Mouse (Mus musculus): Measurements from ENCODE around the gene Klf15. TPM values are rescaled to one million over a fixed set of nuclear protein-coding genes. Genes with fewer than 3 reads are reported as not detected.

Gene Klf15
- total RNA-seq, 2 experiments from 2014 or later = not detected

- no peak for ATAC-seq (replicated peaks; ENCODE audit: poor library complexity, severe bottlenecking)
Observed at GRCm38 (mm10) chr6:90519375-90519774, 57.0 kb downstream of the Klf15 start.

Other genes starting within 250 kb of the Klf15 start
- gene Vmn1r53, start 238.1 kb upstream of the Klf15 start, total RNA-seq (2014; fragmentation: Nextera tagmentation) = not detected in 2 replicates
- not detected in 2 replicates for gene Vmn1r53, start 238.1 kb upstream of the Klf15 start, total RNA-seq (2017)
- not detected in 2 replicates for gene Vmn1r54, start 216.3 kb upstream of the Klf15 start, total RNA-seq (2014; fragmentation: Nextera tagmentation)
- not detected in 2 replicates for gene Vmn1r54, start 216.3 kb upstream of the Klf15 start, total RNA-seq (2017)
- gene BC048671, start 161.4 kb upstream of the Klf15 start, total RNA-seq (2014; fragmentation: Nextera tagmentation) = not detected in 2 replicates
- not detected in 2 replicates for gene BC048671, start 161.4 kb upstream of the Klf15 start, total RNA-seq (2017)
- gene Chst13, start 137.4 kb upstream of the Klf15 start, total RNA-seq (2014; fragmentation: Nextera tagmentation) = 11.5 and 16.0 TPM in 2 replicates
- 15.9 and 19.9 TPM in 2 replicates for gene Chst13, start 137.4 kb upstream of the Klf15 start, total RNA-seq (2017)
- not detected in 2 replicates for gene Uroc1, start 129.3 kb upstream of the Klf15 start, total RNA-seq (2014; fragmentation: Nextera tagmentation)
- gene Uroc1, start 129.3 kb upstream of the Klf15 start, total RNA-seq (2017) = not detected in 2 replicates
- 13.3 and 14.0 TPM in 2 replicates for gene Zxdc, start 93.1 kb upstream of the Klf15 start, total RNA-seq (2014; fragmentation: Nextera tagmentation)
- 11.5 and 12.6 TPM in 2 replicates for gene Zxdc, start 93.1 kb upstream of the Klf15 start, total RNA-seq (2017)
- not detected in 2 replicates for gene Cfap100, start 33.8 kb upstream of the Klf15 start, total RNA-seq (2014; fragmentation: Nextera tagmentation)
- gene Cfap100, start 33.8 kb upstream of the Klf15 start, total RNA-seq (2017) = not detected in 2 replicates
- 4.0 and 9.5 TPM in 2 replicates for gene Aldh1l1, start 23.9 kb downstream of the Klf15 start, total RNA-seq (2014; fragmentation: Nextera tagmentation)
- 2.6 and 2.8 TPM in 2 replicates for gene Aldh1l1, start 23.9 kb downstream of the Klf15 start, total RNA-seq (2017)
- gene Slc41a3, start 142.1 kb downstream of the Klf15 start, total RNA-seq (2014; fragmentation: Nextera tagmentation) = 2.9 and 5.5 TPM in 2 replicates
- gene Slc41a3, start 142.1 kb downstream of the Klf15 start, total RNA-seq (2017) = 1.9 and 2.3 TPM in 2 replicates